Mouse (Mus musculus) forebrain, embryonic 14.5 days (tissue): ENCODE results near the gene Cdc14a. TPM values are rescaled to one million over a fixed set of nuclear protein-coding genes. Genes with fewer than 3 reads are reported as not detected.
A peak's percentile ranks its signal among the peaks of the same experiment; 100 is the strongest.

Experiments
- ATAC-seq: fragments of 200-750 bp; cut with Nextera tagmentation; 2 replicates; pipeline ENCODE4 v1.8.0; 2017; ENCODE audit warnings: mild to moderate bottlenecking, moderate library complexity
- DNase-seq: peaks from one replicate; pipeline ENCODE4 v3.0.0-alpha.2; 2015; ENCODE audit warnings: low spot score
- H3K27ac ChIP-seq: fragments of 300-500 bp; sonication (generic); 2 replicates; pipeline ENCODE4 v1.5.1; 2014; ENCODE audit warnings: low read depth, mild to moderate bottlenecking, control low read depth, low read length, moderate library complexity
- H3K27me3 ChIP-seq: fragments of 300-500 bp; sonication (generic); replicated peaks from 2 replicates; pipeline ENCODE4 v1.6.1; 2014; ENCODE audit warnings: low read length, control low read depth, mixed read lengths; ENCODE audit not compliant: control insufficient read depth, insufficient read depth
- H3K36me3 ChIP-seq: fragments of 300-500 bp; sonication (generic); 2 replicates; pipeline ENCODE4 v1.6.1; 2014; ENCODE audit warnings: low read length, control low read depth; ENCODE audit not compliant: control insufficient read depth, insufficient read depth
- H3K4me1 ChIP-seq: fragments of 300-500 bp; sonication (generic); 2 replicates; pipeline ENCODE4 v1.6.1; 2014; ENCODE audit warnings: antibody characterized with exemption, low read length, control low read depth; ENCODE audit not compliant: control insufficient read depth, insufficient read depth
- H3K4me2 ChIP-seq: fragments of 300-500 bp; sonication (generic); 2 replicates; pipeline ENCODE4 v1.6.1; 2014; ENCODE audit warnings: mild to moderate bottlenecking, control low read depth, low read length
- H3K4me3 ChIP-seq: fragments of 300-500 bp; sonication (generic); 2 replicates; pipeline ENCODE4 v1.5.1; 2014; ENCODE audit warnings: low read depth, low read length, control low read depth
- H3K9ac ChIP-seq: fragments of 300-500 bp; sonication (generic); 2 replicates; pipeline ENCODE4 v1.6.1; 2014; ENCODE audit warnings: mild to moderate bottlenecking, low read length, control low read depth, moderate library complexity
- H3K9me3 ChIP-seq: fragments of 300-500 bp; sonication (generic); replicated peaks from 2 replicates; pipeline ENCODE4 v1.6.1; 2016; ENCODE audit warnings: low read length, control low read depth, mixed read lengths; ENCODE audit not compliant: control insufficient read depth
- WGBS: fragments of 180-500 bp; shearing (Covaris S2); extraction: QIAGEN DNeasy Blood & Tissue Kit; methylation state at CpG from one replicate; pipeline ENCODE4 v1.1.7; 2014; 5-methylcytosine and 5-hydroxymethylcytosine counted together
- polyA plus RNA-seq: library from polyadenylated mRNA; unstranded; fragments of >200 nt; fragmentation: Nextera tagmentation; extraction: Ambion mirVana; gene quantifications from 2 replicates; pipeline ENCODE4 v1.2.1, GENCODE M21; 2014

Cdc14a gene
- polyA plus RNA-seq, 1 experiment from 2014 or later, result 7.7 TPM

GRCm38 (mm10) chr3:116333711-116334110, 90.1 kb downstream of the Cdc14a start:
- Histone ChIP-seq H3K4me1 (no peaks in the 10 kb centered on the region), H3K27me3 (no peaks in the 10 kb centered on the region), H3K27ac (no peak overlapping the region), H3K36me3 (no peaks in the 10 kb centered on the region), H3K9ac (no peak overlapping the region), H3K4me3 (no peak overlapping the region), H3K9me3 (no peaks in the 10 kb centered on the region), H3K4me2 (no peak overlapping the region)
- ATAC-seq (no peak), DNase-seq (no peak)
- 83% methylated on average over 6 of the region's 6 CpGs for WGBS

GRCm38 (mm10) chr3:116333229-116333628, 90.6 kb downstream of the Cdc14a start:
- no peak overlapping the region for H3K4me3 ChIP-seq
- no peak overlapping the region for H3K9ac ChIP-seq
- H3K9me3 ChIP-seq, result no peaks in the 10 kb centered on the region
- H3K4me1 ChIP-seq, result no peaks in the 10 kb centered on the region
- H3K27me3 ChIP-seq, result no peaks in the 10 kb centered on the region
- DNase-seq (no peak), ATAC-seq (no peak)
- H3K4me2 ChIP-seq, result no peak overlapping the region
- 14% methylated on average over 7 of the region's 7 CpGs for WGBS
- H3K27ac ChIP-seq, result no peak overlapping the region
- 0 out of 2 replicates have a peak, but pooled peaks cover 3% of the 10 kb centered on the region for H3K36me3 ChIP-seq

GRCm38 (mm10) chr3:116331811-116332464, 91.9 kb downstream of the Cdc14a start:
- DNase-seq (peak; percentile 88), ATAC-seq (peak; percentile 78)
- WGBS, result 42% methylated on average over 8 of the region's 8 CpGs
- Histone ChIP-seq H3K4me2 (no peak overlapping the region), H3K9ac (no peak overlapping the region), H3K9me3 (no peaks in the 10 kb centered on the region), H3K27ac (no peak overlapping the region), H3K36me3 (0 out of 2 replicates have a peak, but pooled peaks cover 4% of the 10 kb centered on the region), H3K4me1 (peaks cover 3% of the 10 kb centered on the region; the same call in 1 of the 2 replicates), H3K27me3 (no peaks in the 10 kb centered on the region), H3K4me3 (no peak overlapping the region)

- no peaks in the 10 kb centered on the region for H3K9me3 ChIP-seq
- peaks cover 6% of the 10 kb centered on the region for H3K4me1 ChIP-seq
These were observed 93.9 kb downstream of the Cdc14a start for GRCm38 (mm10) chr3:116329976-116330375.

GRCm38 (mm10) chr3:116329023-116329762, 94.6 kb downstream of the Cdc14a start:
- Histone ChIP-seq H3K4me3 (no peak overlapping the region), H3K27ac (no peak overlapping the region), H3K27me3 (no peaks in the 10 kb centered on the region), H3K4me1 (peaks cover 14% of the 10 kb centered on the region), H3K9ac (no peak overlapping the region), H3K36me3 (0 out of 2 replicates have a peak, but pooled peaks cover 4% of the 10 kb centered on the region), H3K9me3 (no peaks in the 10 kb centered on the region), H3K4me2 (no peak overlapping the region)
- WGBS, result 87% methylated on average over 18 of the region's 18 CpGs
- DNase-seq (no peak), ATAC-seq (no peak)

More at GRCm38 (mm10) chr3:116329976-116330375, 93.9 kb downstream of the Cdc14a start:
- no peak for ATAC-seq
- no peaks in the 10 kb centered on the region for H3K27me3 ChIP-seq
- no peak overlapping the region for H3K4me2 ChIP-seq
- DNase-seq, result no peak
- H3K4me3 ChIP-seq, result no peak overlapping the region
- H3K27ac ChIP-seq, result no peak overlapping the region
- H3K9ac ChIP-seq, result no peak overlapping the region
- H3K36me3 ChIP-seq, result 0 out of 2 replicates have a peak, but pooled peaks cover 4% of the 10 kb centered on the region
- WGBS, result 85% methylated on average over 8 of the region's 8 CpGs

GRCm38 (mm10) chr3:116327616-116328004, 96.2 kb downstream of the Cdc14a start:
- H3K27ac ChIP-seq, result no peak overlapping the region
- ATAC-seq, result peak; percentile 30; the same call in 1 of the 2 replicates
- no peak overlapping the region for H3K9ac ChIP-seq

GRCm38 (mm10) chr3:116327001-116327615, 96.7 kb downstream of the Cdc14a start:
- Histone ChIP-seq H3K9me3 (no peaks in the 10 kb centered on the region), H3K27ac (no peak overlapping the region), H3K27me3 (no peaks in the 10 kb centered on the region), H3K9ac (peak overlapping the region; percentile 52; the same call in 1 of the 2 replicates), H3K4me3 (peak overlapping the region; percentile 18), H3K36me3 (0 out of 2 replicates have a peak, but pooled peaks cover 4% of the 10 kb centered on the region), H3K4me2 (peak overlapping the region; percentile 53), H3K4me1 (peaks cover 16% of the 10 kb centered on the region)
- 8% methylated on average over 23 of the region's 23 CpGs for WGBS
- peak; percentile 79 for ATAC-seq
- peak; percentile 95 for DNase-seq

More at GRCm38 (mm10) chr3:116327616-116328004, 96.2 kb downstream of the Cdc14a start:
- Histone ChIP-seq H3K4me2 (peak overlapping the region; percentile 53; the same call in 1 of the 2 replicates), H3K9me3 (no peaks in the 10 kb centered on the region), H3K36me3 (0 out of 2 replicates have a peak, but pooled peaks cover 4% of the 10 kb centered on the region), H3K27me3 (no peaks in the 10 kb centered on the region), H3K4me1 (peaks cover 16% of the 10 kb centered on the region), H3K4me3 (no peak overlapping the region)
- DNase-seq, result no peak
- WGBS, result 53% methylated on average over 10 of the region's 10 CpGs

GRCm38 (mm10) chr3:116325501-116325900, 98.3 kb downstream of the Cdc14a start:
- Histone ChIP-seq H3K4me1 (peaks cover 16% of the 10 kb centered on the region), H3K4me3 (no peak overlapping the region), H3K36me3 (0 out of 2 replicates have a peak, but pooled peaks cover 11% of the 10 kb centered on the region), H3K27me3 (no peaks in the 10 kb centered on the region), H3K9ac (no peak overlapping the region), H3K4me2 (no peak overlapping the region), H3K27ac (no peak overlapping the region), H3K9me3 (no peaks in the 10 kb centered on the region)
- no peak for DNase-seq
- 77% methylated on average over 2 of the region's 2 CpGs for WGBS
- ATAC-seq, result no peak
